Mouse (Mus musculus) left cerebral cortex, adult 9 months (tissue): ENCODE results near the gene Hif3a.

Experiments used
- DNase-seq, 2 experiments: peaks; one replicate each; pipeline ENCODE4 v3.0.0; 2022; ENCODE audit warnings: low spot score in 2 of 2

Gene Hif3a

DNA sequence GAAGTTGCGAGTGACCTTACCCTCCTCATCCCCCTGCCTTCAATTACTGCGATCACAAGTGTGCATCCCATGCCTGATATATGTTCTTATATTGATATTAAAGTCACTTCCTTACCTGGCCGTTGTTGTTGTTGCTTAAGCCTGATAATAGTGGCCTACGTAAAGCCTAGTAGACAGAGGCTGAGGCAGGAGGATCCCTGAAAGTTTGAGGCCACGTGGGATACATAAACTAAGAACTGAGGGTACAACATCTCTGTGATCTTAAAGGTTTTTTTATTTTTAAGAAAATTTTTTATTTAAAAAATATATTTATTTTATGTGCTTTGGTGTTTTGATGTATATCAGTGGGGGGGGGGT is 69.8 kb downstream of the Hif3a start, which contains the start of gene Ccdc8:
Ccdc8 (plus strand) TSS at position 258 of the 357 bp plus-strand sequence.
- DNase-seq: no peak

DNA sequence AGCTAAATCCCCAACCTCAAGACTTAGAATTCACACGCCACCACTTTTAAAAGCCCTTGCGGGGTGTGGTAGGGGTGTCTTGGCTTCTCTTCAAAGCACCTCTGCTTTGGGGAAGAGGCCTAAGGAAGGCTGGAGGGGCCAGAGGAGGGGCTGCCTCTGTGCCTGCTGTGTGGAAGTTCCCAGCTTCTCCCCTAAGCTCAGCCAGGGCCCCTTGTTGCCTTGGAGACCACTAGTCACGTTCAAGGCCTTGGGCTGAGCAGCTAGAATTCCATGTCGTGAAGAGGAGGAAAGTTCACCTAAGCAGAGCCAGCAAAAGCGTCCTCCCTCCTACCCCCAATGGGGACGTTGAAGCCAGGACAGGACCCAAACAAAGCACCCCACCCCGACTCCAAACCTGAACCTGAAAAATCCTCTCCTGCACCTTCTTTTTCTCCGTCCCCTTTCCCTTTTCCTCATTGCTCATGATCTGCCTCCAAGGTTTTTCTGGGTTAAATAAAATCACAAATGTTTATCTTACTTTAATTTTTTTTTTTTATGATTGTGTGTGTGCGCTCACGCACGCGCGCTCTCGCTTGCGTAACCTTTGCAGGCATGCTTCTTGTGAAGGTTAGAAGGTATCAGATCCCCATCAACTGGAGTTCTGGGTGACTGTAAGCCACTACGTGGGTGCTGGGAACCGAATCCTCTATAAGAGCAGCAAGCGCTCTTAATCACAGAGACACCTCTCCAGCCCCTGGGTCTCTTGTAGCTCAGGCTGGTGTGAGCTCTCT is 70.4 kb downstream of the Hif3a start:
- no peak for DNase-seq

DNA sequence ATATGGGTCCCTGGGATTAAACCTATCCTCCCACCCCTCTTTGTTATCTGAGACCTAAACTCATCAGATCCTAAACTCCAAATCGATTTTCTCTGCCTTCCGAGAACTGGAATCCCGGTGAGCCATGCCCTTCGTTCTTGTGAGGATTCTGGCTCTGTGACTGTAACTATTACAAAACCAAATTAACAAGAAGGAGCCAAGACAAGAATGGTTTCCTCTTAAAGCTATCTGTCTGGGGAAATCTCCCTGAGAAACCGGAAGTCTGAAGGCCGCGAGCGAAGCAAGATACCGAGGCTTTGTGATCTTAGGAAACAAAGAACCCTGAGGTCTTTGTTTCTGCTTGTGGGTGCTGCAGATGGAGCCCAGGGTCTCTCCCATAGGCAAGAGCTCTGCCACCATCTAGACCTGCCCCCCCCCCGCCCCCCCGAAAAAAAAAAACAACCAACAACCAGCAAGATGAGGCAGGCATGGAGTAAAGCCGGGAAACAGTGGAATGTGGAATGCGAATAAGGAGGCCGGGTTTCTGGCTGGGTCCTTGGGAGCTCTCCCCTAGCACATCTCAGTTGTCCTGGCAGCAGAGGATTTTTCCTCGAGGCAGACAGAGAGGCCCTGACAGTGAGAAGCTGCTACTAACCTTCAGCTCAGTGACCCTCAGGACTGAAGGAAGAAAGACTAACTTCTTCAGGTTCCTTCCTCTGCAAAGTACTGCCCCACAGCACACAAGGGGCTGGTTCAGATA is 72.1 kb downstream of the Hif3a start:
- no peak for DNase-seq

DNA sequence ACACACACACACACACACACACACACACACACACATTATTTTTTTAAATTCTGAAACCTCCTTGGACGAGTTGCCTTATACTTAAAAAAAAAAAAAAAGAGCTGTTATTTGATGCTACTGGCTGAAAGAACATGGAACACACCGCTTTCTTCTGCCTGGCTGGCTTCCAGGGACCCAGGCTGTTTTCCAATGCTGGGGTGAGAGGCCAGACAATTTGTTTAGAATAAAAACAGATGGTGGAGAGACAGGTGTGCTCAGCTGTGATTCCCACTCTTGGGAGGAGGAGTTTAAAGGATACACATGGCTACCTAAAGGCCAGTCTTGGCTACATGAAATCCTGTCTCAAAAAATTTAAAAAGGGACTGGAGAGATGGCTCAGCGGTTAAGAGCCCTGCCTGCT is 73.8 kb downstream of the Hif3a start:
- no peak for DNase-seq

DNA sequence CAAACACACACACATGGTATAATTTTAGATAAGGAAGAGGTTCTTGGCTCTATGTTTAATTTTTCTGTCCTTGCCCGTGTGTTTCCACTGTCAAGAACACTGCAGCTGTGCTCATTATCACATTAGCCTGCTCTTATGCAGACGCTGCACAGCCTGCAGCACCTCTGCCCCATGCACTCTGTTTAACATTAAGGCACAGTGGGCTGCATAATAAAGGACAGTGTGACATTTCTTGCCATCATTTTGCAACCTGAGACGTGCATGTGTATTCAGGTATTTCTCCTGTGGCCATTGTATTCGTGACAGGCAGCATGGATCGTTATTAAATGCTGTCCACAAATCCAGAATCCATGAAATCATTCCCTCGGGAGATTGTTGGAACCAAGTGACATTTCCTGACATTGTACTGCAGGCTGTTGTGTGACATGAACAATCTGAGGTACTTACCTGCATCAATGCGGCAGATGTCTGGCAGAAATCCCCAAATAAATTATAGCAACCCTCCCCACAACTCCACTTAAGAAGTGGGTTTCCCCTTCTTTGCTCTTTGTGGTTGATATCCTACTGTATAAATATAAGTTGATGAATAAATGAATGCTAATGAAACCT is 74.6 kb downstream of the Hif3a start:
- DNase-seq: no peak

DNA sequence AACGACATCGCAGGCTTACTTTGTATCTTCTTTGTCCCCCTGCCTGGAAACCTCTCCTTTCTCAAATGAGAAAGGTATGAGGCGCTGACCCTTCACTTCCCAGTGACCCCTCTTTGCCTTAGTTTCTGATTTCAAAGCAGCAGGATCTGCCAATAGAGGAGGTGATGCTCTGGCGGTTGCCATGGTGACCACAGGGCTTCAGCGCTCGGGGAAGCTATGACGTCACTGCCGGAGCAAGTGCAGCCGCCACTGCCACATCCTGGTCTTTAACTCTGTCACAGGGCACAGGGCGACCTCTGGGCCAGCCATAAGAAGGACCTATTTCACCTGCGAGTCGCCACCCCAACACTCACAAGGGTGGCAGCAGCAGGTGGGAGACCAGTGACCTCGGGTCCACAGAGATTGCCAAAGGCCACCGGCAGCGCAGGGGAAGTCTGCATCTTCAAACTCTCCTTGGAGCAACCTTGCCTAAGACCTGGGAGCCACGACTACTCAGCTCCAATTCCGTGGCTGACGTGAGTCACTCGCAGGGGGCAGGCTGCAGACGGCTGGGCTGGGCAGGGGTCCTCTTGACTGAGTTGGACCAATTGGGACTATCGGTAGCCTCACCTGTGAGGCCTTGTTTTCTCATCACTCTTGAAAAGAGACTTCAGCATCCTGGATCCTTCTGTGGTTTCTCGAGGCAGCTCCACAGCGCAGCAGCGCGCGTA is 79.2 kb downstream of the Hif3a start, which contains the start of gene Gm42372:
Gm42372 (plus strand) TSS at position 228 of the 710 bp plus-strand sequence.
- DNase-seq: peak; percentile 79 to 88
